Mouse (Mus musculus): Measurements from ENCODE around the gene Mustn1.

- TF ChIP-seq POLR2A (IDR thresholded peaks at IDR 0.05; ENCODE audit: borderline replicate concordance, low read depth, low read length) (no peak), CTCF (IDR thresholded peaks at IDR 0.05; ENCODE audit: low read depth, low read length) (no peak)
Measured at GRCm38 (mm10) chr14:30886204-30886603, 7.2 kb downstream of the Mustn1 start, which contains the start of gene Itih4.
